Mouse (Mus musculus) spleen, adult 10 weeks (tissue): Measurements from ENCODE around the gene Cenpk. TPM values are rescaled to one million over a fixed set of nuclear protein-coding genes. Genes with fewer than 3 reads are reported as not detected.

Experiments used
- polyA plus RNA-seq: library from polyadenylated mRNA; stranded (reverse); fragments of 350-450 nt; fragmentation: Illumina TruSeq; extraction: RNeasy Lipid Tissue Mini Kit (QIAGEN cat#74804); gene quantifications from one replicate; pipeline ENCODE4 v1.2.3, GENCODE M21; 2015; ENCODE audit warnings: low replicate concordance; ENCODE audit not compliant: insufficient read depth

Gene Cenpk
- 10.2 TPM for polyA plus RNA-seq

DNA sequence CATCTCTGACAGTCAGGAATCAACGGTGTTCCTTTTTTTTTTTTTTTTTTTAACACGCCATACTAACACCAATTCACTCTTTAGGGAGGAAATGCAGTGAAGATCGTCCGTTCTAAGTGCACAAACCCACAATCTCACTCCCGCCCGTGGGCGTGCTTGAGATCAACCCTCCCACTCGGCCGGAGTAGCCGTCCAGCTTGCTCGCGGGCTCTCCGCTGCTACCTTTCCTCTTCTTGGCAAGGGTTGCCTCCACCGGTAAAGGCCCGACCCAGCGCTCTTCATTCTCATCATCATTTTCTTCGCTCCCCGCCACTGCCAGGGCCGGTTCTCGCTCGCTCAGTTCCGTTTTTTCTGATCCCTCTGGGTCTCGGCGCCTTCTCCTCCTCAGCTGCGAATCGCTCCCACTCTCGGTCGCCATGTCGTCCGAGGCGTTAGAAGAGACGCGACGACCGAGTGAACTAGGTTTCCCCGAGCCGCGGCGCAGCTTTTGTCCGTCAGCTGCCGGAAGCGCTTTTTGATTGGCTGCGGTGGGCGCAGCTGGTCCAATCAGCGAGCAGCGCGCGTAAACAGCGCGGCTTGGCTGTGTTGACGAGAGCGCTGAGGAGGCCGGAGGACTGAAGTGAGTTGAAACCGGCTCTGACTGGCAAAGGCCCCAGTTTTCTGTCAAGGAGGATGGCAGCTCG is at the start of gene Cenpk, which contains the start of gene Ppwd1:
Cenpk (plus strand) TSS at position 228 of the 683 bp plus-strand sequence.
Ppwd1 (minus strand) TSS at position 460 of the 683 bp plus-strand sequence.

DNA sequence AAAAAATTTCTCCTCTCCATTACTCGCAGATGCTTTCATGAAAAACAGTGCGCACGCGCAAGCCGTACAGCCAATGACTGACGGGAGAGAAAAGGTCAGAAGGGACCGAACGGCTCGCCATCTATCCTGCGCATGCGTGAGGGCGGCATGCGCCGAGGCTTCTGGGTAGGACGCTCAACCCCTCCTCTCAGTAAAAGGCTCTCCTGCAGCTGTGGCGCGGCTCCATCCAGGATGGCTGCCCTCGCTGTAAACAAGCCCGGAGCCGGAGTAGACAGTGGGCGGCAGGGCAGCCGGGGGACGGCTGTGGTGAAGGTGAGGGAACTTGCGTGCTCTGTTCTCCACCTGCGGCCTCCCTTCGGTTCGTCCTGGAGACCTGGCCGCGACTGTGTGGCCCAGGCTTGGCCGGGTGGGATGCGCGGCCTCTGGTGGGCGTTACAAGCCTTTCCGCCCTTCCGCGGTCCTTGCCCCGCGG is 49.7 kb upstream of the Cenpk start, which contains the start of gene Trim23:
Trim23 (plus strand) TSS at position 148 of the 472 bp plus-strand sequence.

GRCm38 (mm10) chr13:104287366-104288225 is 59.2 kb downstream of the Cenpk start, which contains the start of gene Adamts6:
Gene Adamts6, plus strand, starts transcription at chr13:104287835.

Other genes starting within 250 kb of the Cenpk start
- 12.2 TPM for gene Nln, start 119.0 kb upstream of the Cenpk start, polyA plus RNA-seq
- gene Sgtb, start 118.9 kb upstream of the Cenpk start, polyA plus RNA-seq: 1.0 TPM
- 33.6 TPM for gene Trappc13, start 50.1 kb upstream of the Cenpk start, polyA plus RNA-seq
- 24.9 TPM for gene Trim23, start 49.8 kb upstream of the Cenpk start, polyA plus RNA-seq
- 30.4 TPM for gene Ppwd1, start 232 bp downstream of the Cenpk start, polyA plus RNA-seq
- gene Adamts6, start 59.2 kb downstream of the Cenpk start, polyA plus RNA-seq: 14.5 TPM